ENCODE assay signal across 9 mouse cellular contexts in the genomic region with DNA sequence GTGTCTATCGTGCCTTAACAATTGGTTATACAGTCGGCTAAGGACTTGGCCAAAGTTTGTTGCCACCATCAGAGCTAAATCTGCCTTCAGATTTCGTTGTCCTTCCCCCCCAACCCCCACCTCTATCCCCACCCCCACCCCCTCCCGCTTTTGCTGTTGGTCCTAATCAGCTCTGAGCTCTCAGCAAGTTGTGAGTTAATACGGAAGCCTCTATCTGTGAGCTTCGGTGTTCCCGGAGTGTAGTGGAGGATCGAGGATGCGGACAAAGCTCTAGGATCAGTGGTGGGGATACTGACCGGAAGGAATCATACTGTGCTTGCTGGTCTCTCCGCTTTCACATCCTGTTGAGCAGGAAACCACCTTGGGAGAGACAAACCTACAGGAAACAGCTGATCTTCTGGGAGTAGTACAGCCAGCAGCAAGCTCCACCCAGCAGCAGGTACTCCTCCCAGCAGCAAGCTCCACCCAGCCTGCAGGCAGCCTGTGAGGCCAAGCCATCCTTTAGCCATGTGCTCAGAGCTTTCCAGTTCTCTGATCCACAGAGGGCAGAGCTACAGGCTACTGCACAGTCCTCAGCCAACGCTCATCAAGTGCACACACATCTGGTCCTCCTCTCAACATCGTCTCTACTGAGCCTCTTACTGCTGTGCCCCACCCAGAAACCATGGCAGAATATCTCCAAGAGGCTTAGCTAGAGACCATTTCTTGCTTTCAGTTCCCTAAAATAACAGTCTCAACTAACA. TPM values are rescaled to one million over a fixed set of nuclear protein-coding genes. Genes with fewer than 3 reads are reported as not detected.
A peak's percentile ranks its signal among the peaks of the same experiment; 100 is the strongest.
DNase-seq lines count a peak whose midpoint lies in the region; ATAC-seq and TF ChIP-seq lines count a peak whose summit lies in the region.
"Had no signal": no experiment of that assay in that cellular context is flagged by ENCODE, and none has a peak within 500 bp of the region (broad histone marks: within the 10 kb centered on the region; RNA-seq: fewer than 3 reads in every experiment).

No protein-coding gene starts in this region.

- TF ChIP-seq CTCF in lung, embryonic 14.5 days (IDR thresholded peaks at IDR 0.05; ENCODE audit: low read depth): no peak

- no peak overlapping the region for H3K9ac ChIP-seq in forebrain, embryonic 15.5 days (replicated peaks)
- H3K9ac ChIP-seq in forebrain, embryonic 11.5 days (ENCODE audit: low read length): no peak overlapping the region
- H3K9ac ChIP-seq in embryonic facial prominence, embryonic 11.5 days (replicated peaks; ENCODE audit: low read length): no peak overlapping the region
- H3K9ac ChIP-seq in lung, embryonic 14.5 days: no peak overlapping the region
- H3K9ac ChIP-seq in stomach, embryonic 15.5 days: no peak overlapping the region

- no peak overlapping the region for H3K4me3 ChIP-seq in forebrain, embryonic 15.5 days
- no peak overlapping the region for H3K4me3 ChIP-seq in forebrain, embryonic 11.5 days (ENCODE audit: low read depth, low read length)
- no peak overlapping the region for H3K4me3 ChIP-seq in embryonic facial prominence, embryonic 11.5 days (ENCODE audit: low read depth, low read length)
- H3K4me3 ChIP-seq in lung, embryonic 14.5 days (ENCODE audit: low read depth, low read length): no peak overlapping the region
- H3K4me3 ChIP-seq in stomach, embryonic 15.5 days (replicated peaks): 0 out of 2 replicates have a peak overlapping the region, but pooled peaks have one; percentile 6

- 72% methylated on average over 13 of the region's 13 CpGs for WGBS in forebrain, embryonic 15.5 days
- 66% methylated on average over 13 of the region's 13 CpGs for WGBS in forebrain, embryonic 11.5 days
- 54% methylated on average over 13 of the region's 13 CpGs for WGBS in embryonic facial prominence, embryonic 11.5 days
- 52% methylated on average over 13 of the region's 13 CpGs for WGBS in lung, embryonic 14.5 days
- 59% methylated on average over 13 of the region's 13 CpGs for WGBS in stomach, embryonic 15.5 days

- H3K27me3 ChIP-seq in forebrain, embryonic 15.5 days: no peaks in the 10 kb centered on the region
- no peaks in the 10 kb centered on the region for H3K27me3 ChIP-seq in forebrain, embryonic 11.5 days (ENCODE audit: control insufficient read depth, insufficient read depth, low read length)
- no peaks in the 10 kb centered on the region for H3K27me3 ChIP-seq in embryonic facial prominence, embryonic 11.5 days (ENCODE audit: control insufficient read depth, insufficient read depth, low read length)
- H3K27me3 ChIP-seq in lung, embryonic 14.5 days (ENCODE audit: insufficient read depth, low read length): no peaks in the 10 kb centered on the region
- H3K27me3 ChIP-seq in stomach, embryonic 15.5 days (replicated peaks): no peaks in the 10 kb centered on the region
- H3K27me3 ChIP-seq: Patski had no signal

- no peak for DNase-seq in forebrain, embryonic 11.5 days (ENCODE audit: low spot score)
- no peak for DNase-seq in embryonic facial prominence, embryonic 11.5 days (ENCODE audit: low spot score)
- peak; percentile 31 to 42 for DNase-seq in heart, postnatal 36 days
- peak; percentile 23 for DNase-seq in lung, embryonic 14.5 days
- no peak for DNase-seq in left cerebral cortex, postnatal 25 days (ENCODE audit: low spot score in 2 of 2)
- DNase-seq in layer of hippocampus, adult 18-20 months (ENCODE audit: low spot score in 2 of 2): no peak

- no peaks in the 10 kb centered on the region for H3K9me3 ChIP-seq in forebrain, embryonic 15.5 days
- no peaks in the 10 kb centered on the region for H3K9me3 ChIP-seq in forebrain, embryonic 11.5 days (ENCODE audit: control insufficient read depth, low read length)
- H3K9me3 ChIP-seq in embryonic facial prominence, embryonic 11.5 days (replicated peaks; ENCODE audit: control insufficient read depth, low read length): no peaks in the 10 kb centered on the region
- no peaks in the 10 kb centered on the region for H3K9me3 ChIP-seq in lung, embryonic 14.5 days (ENCODE audit: low read depth, low read length)
- H3K9me3 ChIP-seq in stomach, embryonic 15.5 days: no peaks in the 10 kb centered on the region

- intact Hi-C loops in heart, postnatal 36 days (cut with DNase I): no loop called here
- intact Hi-C loops in left cerebral cortex, postnatal 25 days (cut with DNase I): no loop called here

- 0 out of 2 replicates have a peak, but pooled peaks have one; percentile 19 for ATAC-seq in forebrain, embryonic 15.5 days (replicated peaks)
- no peak; the same call in 1 of the 2 replicates for ATAC-seq in forebrain, embryonic 11.5 days (replicated peaks; ENCODE audit: low FRiP score)
- ATAC-seq in embryonic facial prominence, embryonic 11.5 days (replicated peaks; ENCODE audit: insufficient number of reproducible peaks, low FRiP score, low TSS enrichment, low read depth): peak; percentile 56; the same call in 1 of the 2 replicates
- ATAC-seq in lung, embryonic 14.5 days (ENCODE audit: insufficient read depth): peak; percentile 84
- ATAC-seq in stomach, embryonic 15.5 days (ENCODE audit: insufficient read depth, low FRiP score, low read depth): peak; percentile 79
- ATAC-seq: Patski had no signal

- no peak overlapping the region for H3K27ac ChIP-seq in forebrain, embryonic 15.5 days (replicated peaks)
- H3K27ac ChIP-seq in forebrain, embryonic 11.5 days (ENCODE audit: low read depth, low read length): no peak overlapping the region
- no peak overlapping the region for H3K27ac ChIP-seq in embryonic facial prominence, embryonic 11.5 days (replicated peaks; ENCODE audit: low read depth, low read length)
- no peak overlapping the region for H3K27ac ChIP-seq in lung, embryonic 14.5 days (ENCODE audit: low read depth)
- H3K27ac ChIP-seq in stomach, embryonic 15.5 days: no peak overlapping the region

- H3K36me3 ChIP-seq in forebrain, embryonic 15.5 days: no peaks in the 10 kb centered on the region
- no peaks in the 10 kb centered on the region for H3K36me3 ChIP-seq in forebrain, embryonic 11.5 days (ENCODE audit: control insufficient read depth, insufficient read depth, low read length)
- H3K36me3 ChIP-seq in embryonic facial prominence, embryonic 11.5 days (replicated peaks; ENCODE audit: control insufficient read depth, insufficient read depth, low read depth, low read length): no peaks in the 10 kb centered on the region
- no peaks in the 10 kb centered on the region for H3K36me3 ChIP-seq in lung, embryonic 14.5 days (ENCODE audit: insufficient read depth)
- H3K36me3 ChIP-seq in stomach, embryonic 15.5 days: no peaks in the 10 kb centered on the region

- no peaks in the 10 kb centered on the region for H3K4me1 ChIP-seq in forebrain, embryonic 15.5 days
- no peaks in the 10 kb centered on the region for H3K4me1 ChIP-seq in forebrain, embryonic 11.5 days (replicated peaks; ENCODE audit: control insufficient read depth, insufficient read depth, low read length)
- H3K4me1 ChIP-seq in embryonic facial prominence, embryonic 11.5 days (ENCODE audit: control insufficient read depth, insufficient read depth, low read length): no peaks in the 10 kb centered on the region
- H3K4me1 ChIP-seq in lung, embryonic 14.5 days (ENCODE audit: insufficient read depth): no peaks in the 10 kb centered on the region
- no peaks in the 10 kb centered on the region for H3K4me1 ChIP-seq in stomach, embryonic 15.5 days

- H3K4me2 ChIP-seq in forebrain, embryonic 15.5 days (replicated peaks): no peak overlapping the region
- no peak overlapping the region for H3K4me2 ChIP-seq in forebrain, embryonic 11.5 days (ENCODE audit: low read depth, low read length, severe bottlenecking)
- no peak overlapping the region for H3K4me2 ChIP-seq in embryonic facial prominence, embryonic 11.5 days (ENCODE audit: low read depth, low read length)
- peak overlapping the region; percentile 45 for H3K4me2 ChIP-seq in lung, embryonic 14.5 days
- peak overlapping the region; percentile 29 for H3K4me2 ChIP-seq in stomach, embryonic 15.5 days

RNA-seq across cellular contexts. Expression of gene Dpp4, which starts 28.9 kb away (rescaled TPM):
- polyA plus RNA-seq in forebrain, embryonic 15.5 days (2015; fragmentation: Nextera tagmentation; extraction: Ambion mirVana): 1.5 and 1.6 TPM in 2 replicates
- polyA plus RNA-seq in forebrain, embryonic 11.5 days (2014; fragmentation: Nextera tagmentation; extraction: Ambion mirVana): 0.57 and 0.69 TPM in 2 replicates
- polyA plus RNA-seq in embryonic facial prominence, embryonic 11.5 days (2014; fragmentation: Nextera tagmentation; extraction: Ambion mirVana): 0.88 and 0.96 TPM in 2 replicates
- total RNA-seq in heart, postnatal 36 days (2021): 1 to 10 TPM; 5.2 to 5.9 TPM
- 23.7 and 25.3 TPM in 2 replicates for polyA plus RNA-seq in lung, embryonic 14.5 days (2014; fragmentation: Nextera tagmentation; extraction: Ambion mirVana)
- 23.0 and 23.5 TPM in 2 replicates for polyA plus RNA-seq in stomach, embryonic 15.5 days (2015; fragmentation: Nextera tagmentation; extraction: Ambion mirVana)
- 1 to 10 TPM; 2.2 to 2.4 TPM for total RNA-seq in left cerebral cortex, postnatal 25 days (2021)
- 1 to 10 TPM in 1 of 2 experiments, under 1 TPM in 1; 0.58 to 1.4 TPM for total RNA-seq in layer of hippocampus, adult 18-20 months (2021)

RNA-seq across cellular contexts. Expression of gene Gcg, which starts 42.5 kb away (rescaled TPM):
- polyA plus RNA-seq in forebrain, embryonic 15.5 days (2015; fragmentation: Nextera tagmentation; extraction: Ambion mirVana): 3.5 and 3.8 TPM in 2 replicates
- polyA plus RNA-seq in forebrain, embryonic 11.5 days (2014; fragmentation: Nextera tagmentation; extraction: Ambion mirVana): not detected in 2 replicates
- polyA plus RNA-seq in embryonic facial prominence, embryonic 11.5 days (2014; fragmentation: Nextera tagmentation; extraction: Ambion mirVana): not detected in 2 replicates
- not detected for total RNA-seq in heart, postnatal 36 days (2021)
- polyA plus RNA-seq in lung, embryonic 14.5 days (2014; fragmentation: Nextera tagmentation; extraction: Ambion mirVana): 0.20 TPM in 1 of 2 replicates, not detected in the other
- polyA plus RNA-seq in stomach, embryonic 15.5 days (2015; fragmentation: Nextera tagmentation; extraction: Ambion mirVana): 92.0 and 164 TPM in 2 replicates
- total RNA-seq in left cerebral cortex, postnatal 25 days (2021): not detected
- total RNA-seq in layer of hippocampus, adult 18-20 months (2021): not detected
- polyA plus RNA-seq: Patski had no signal

Comparison
In these comparisons a context has a peak if more than half of its experiments do, and no peak if none do; other contexts are left out.
1. H3K4me2 ChIP-seq: peak in lung, embryonic 14.5 days (single experiment) and stomach, embryonic 15.5 days (single experiment); none in forebrain, embryonic 15.5 days (single experiment), forebrain, embryonic 11.5 days (single experiment) and embryonic facial prominence, embryonic 11.5 days (single experiment).
2. DNase-seq: peak in heart, postnatal 36 days (2 of 2) and lung, embryonic 14.5 days (single experiment); none in forebrain, embryonic 11.5 days (single experiment), embryonic facial prominence, embryonic 11.5 days (single experiment), left cerebral cortex, postnatal 25 days (0 of 2) and layer of hippocampus, adult 18-20 months (0 of 2).
3. RNA of gene Gcg, which starts 42.5 kb away (polyA plus RNA-seq): 92.0 to 164 TPM in stomach, embryonic 15.5 days; 3.5 to 3.8 TPM in forebrain, embryonic 15.5 days, not detected in embryonic facial prominence, embryonic 11.5 days, not detected in forebrain, embryonic 11.5 days and 0.20 TPM in lung, embryonic 14.5 days; every median in the first group is over 10 times any median in the second.